Mouse (Mus musculus): Measurements from ENCODE around the gene Srrm3. TPM values are rescaled to one million over a fixed set of nuclear protein-coding genes. Genes with fewer than 3 reads are reported as not detected.

Srrm3 gene
- polyA plus RNA-seq, 1 experiment from 2014 or later, result 90.6 TPM

DNA sequence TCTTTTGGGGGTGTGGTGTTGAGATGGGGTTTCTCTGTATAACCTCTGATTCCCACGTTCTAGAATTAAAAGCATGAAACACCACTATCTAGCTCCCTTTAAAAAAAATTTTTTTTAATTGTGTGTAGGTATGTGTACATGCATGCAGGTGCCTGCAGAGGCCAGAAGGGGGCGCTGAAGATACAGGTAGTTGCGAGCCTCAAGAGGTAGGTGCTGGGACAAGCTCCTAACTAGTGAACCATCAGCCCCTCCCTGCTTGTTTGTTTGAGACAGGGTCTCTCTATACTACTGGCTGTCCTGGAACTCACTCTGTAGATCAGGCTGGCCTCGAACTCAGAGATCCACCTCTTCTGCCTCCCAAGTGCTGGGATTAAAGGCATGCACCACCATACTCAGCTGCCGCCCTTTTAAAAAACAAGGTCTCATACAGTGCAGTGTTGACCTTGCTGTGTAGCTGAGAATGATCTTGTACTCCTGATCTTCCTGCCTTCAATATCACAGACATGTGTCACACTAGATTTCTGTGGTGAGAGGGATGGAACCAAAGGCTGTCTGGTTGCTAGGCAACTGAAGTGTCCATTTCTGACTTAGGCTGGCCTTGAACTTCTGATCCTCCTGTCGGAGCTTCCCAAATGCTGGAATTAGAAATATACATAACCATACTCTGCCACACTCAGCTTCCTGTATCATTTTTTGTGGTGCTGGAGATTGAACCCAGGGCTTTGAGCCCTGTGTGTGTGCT is 94.8 kb downstream of the Srrm3 start:
- 67% methylated on average over 6 of the region's 6 CpGs for WGBS

DNA sequence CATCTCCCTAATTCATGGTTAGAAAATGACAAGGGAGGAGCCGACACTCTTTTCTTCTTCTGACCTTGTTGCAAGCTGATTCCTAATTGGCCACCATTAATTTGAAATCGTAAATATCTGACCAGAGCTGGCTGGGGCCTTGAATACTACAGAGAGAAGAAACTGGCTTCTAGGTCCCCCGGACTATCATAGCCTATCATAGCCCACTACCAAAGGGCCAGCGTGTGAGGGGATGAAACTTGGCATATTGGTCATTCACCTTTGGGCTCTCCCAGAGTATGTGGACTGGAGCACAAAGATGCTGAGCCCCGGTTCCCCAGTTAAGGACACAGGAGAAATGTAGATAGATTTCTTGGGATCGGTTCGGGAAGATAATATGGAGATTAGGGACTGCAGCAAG is 96.4 kb downstream of the Srrm3 start:
- WGBS, result 21% methylated on average over 7 of the region's 7 CpGs
- peak overlapping the region; percentile 88 for H3K27ac ChIP-seq

More for the DNA sequence above, 94.8 kb downstream of the Srrm3 start:
- no peaks in the 10 kb centered on the region for H3K9me3 ChIP-seq
- no peak for ATAC-seq (ENCODE audit: low FRiP score)
- no peak overlapping the region for H3K27ac ChIP-seq
- peaks cover 16% of the 10 kb centered on the region for H3K4me1 ChIP-seq (replicated peaks)
- H3K9ac ChIP-seq, result no peak overlapping the region
- H3K36me3 ChIP-seq, result peaks cover 4% of the 10 kb centered on the region; the same call in 1 of the 2 replicates
- no peaks in the 10 kb centered on the region for H3K27me3 ChIP-seq
- H3K4me3 ChIP-seq, result no peak overlapping the region
- H3K4me2 ChIP-seq, result no peak overlapping the region

GRCm38 (mm10) chr5:135903551-135904151 is 97.0 kb downstream of the Srrm3 start:
- peak; percentile 96 for ATAC-seq (ENCODE audit: low FRiP score)
- H3K4me1 ChIP-seq (replicated peaks), result peaks cover 33% of the 10 kb centered on the region
- H3K4me3 ChIP-seq, result peak overlapping the region; percentile 36
- H3K9me3 ChIP-seq, result no peaks in the 10 kb centered on the region
- peak overlapping the region; percentile 56 for H3K4me2 ChIP-seq
- H3K27ac ChIP-seq, result peak overlapping the region; percentile 88
- WGBS, result under 1% methylated on average over 30 of the region's 30 CpGs
- H3K27me3 ChIP-seq, result no peaks in the 10 kb centered on the region
- peak overlapping the region; percentile 70 for H3K9ac ChIP-seq
- peaks cover 18% of the 10 kb centered on the region for H3K36me3 ChIP-seq

More for the DNA sequence above, 96.4 kb downstream of the Srrm3 start:
- Histone ChIP-seq H3K27me3 (no peaks in the 10 kb centered on the region), H3K4me2 (peak overlapping the region; percentile 56), H3K36me3 (peaks cover 18% of the 10 kb centered on the region), H3K9ac (peak overlapping the region; percentile 70), H3K4me3 (peak overlapping the region; percentile 36), H3K4me1 (replicated peaks) (peaks cover 27% of the 10 kb centered on the region), H3K9me3 (no peaks in the 10 kb centered on the region)
- 0 out of 2 replicates have a peak, but pooled peaks have one; percentile 30 for ATAC-seq (ENCODE audit: low FRiP score)

DNA sequence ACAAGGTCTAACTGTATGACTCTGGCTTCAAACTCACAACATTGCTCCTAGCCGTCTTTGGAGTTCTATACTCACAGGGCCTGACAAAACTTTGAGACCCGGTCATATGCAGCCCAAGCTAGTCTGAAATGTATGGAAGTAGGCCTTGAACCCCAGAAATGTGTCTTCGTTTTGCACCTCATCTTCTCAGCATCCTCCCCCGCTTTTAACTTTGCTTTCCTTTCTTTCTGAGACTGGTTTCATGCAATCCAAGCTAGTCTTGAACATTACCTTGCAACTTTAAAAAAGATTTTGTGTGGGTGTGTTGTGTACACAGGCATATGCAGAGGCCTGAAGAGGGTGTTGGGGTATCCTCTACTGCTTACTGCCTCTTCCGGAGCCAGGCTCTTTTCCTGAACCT is 97.6 kb downstream of the Srrm3 start:
- H3K27ac ChIP-seq, result peak overlapping the region; percentile 88
- no peak overlapping the region for H3K4me3 ChIP-seq
- WGBS, result 62% methylated on average over 5 of the region's 5 CpGs
- ATAC-seq (ENCODE audit: low FRiP score), result 0 out of 2 replicates have a peak, but pooled peaks have one; percentile 19
- H3K4me1 ChIP-seq (replicated peaks), result peaks cover 37% of the 10 kb centered on the region
- peak overlapping the region; percentile 56 for H3K4me2 ChIP-seq
- H3K27me3 ChIP-seq, result no peaks in the 10 kb centered on the region
- no peak overlapping the region for H3K9ac ChIP-seq
- H3K36me3 ChIP-seq, result peaks cover 23% of the 10 kb centered on the region
- H3K9me3 ChIP-seq, result no peaks in the 10 kb centered on the region

GRCm38 (mm10) chr5:135905320-135906225 is 98.9 kb downstream of the Srrm3 start:
- H3K27me3 ChIP-seq, result no peaks in the 10 kb centered on the region
- H3K4me1 ChIP-seq (replicated peaks), result peaks cover 38% of the 10 kb centered on the region
- WGBS, result 64% methylated on average over 8 of the region's 8 CpGs
- no peak overlapping the region for H3K4me2 ChIP-seq
- ATAC-seq (ENCODE audit: low FRiP score), result no peak
- H3K9me3 ChIP-seq, result no peaks in the 10 kb centered on the region
- H3K4me3 ChIP-seq, result no peak overlapping the region
- H3K36me3 ChIP-seq, result peaks cover 36% of the 10 kb centered on the region
- no peak overlapping the region for H3K9ac ChIP-seq
- no peak overlapping the region for H3K27ac ChIP-seq

- no peak for ATAC-seq (ENCODE audit: low FRiP score)
- Histone ChIP-seq H3K4me3 (no peak overlapping the region), H3K4me2 (no peak overlapping the region), H3K9ac (no peak overlapping the region), H3K36me3 (peaks cover 49% of the 10 kb centered on the region), H3K4me1 (replicated peaks) (peaks cover 38% of the 10 kb centered on the region), H3K27ac (no peak overlapping the region), H3K9me3 (no peaks in the 10 kb centered on the region), H3K27me3 (no peaks in the 10 kb centered on the region)
- 89% methylated on average over 4 of the region's 4 CpGs for WGBS
Observed at GRCm38 (mm10) chr5:135906846-135907245, 100.2 kb downstream of the Srrm3 start.

GRCm38 (mm10) chr5:135907256-135907655 is 100.6 kb downstream of the Srrm3 start:
- no peak overlapping the region for H3K9ac ChIP-seq
- no peaks in the 10 kb centered on the region for H3K9me3 ChIP-seq
- peaks cover 52% of the 10 kb centered on the region for H3K36me3 ChIP-seq
- no peak overlapping the region for H3K27ac ChIP-seq
- WGBS, result 85% methylated on average over 13 of the region's 13 CpGs
- no peak overlapping the region for H3K4me3 ChIP-seq
- no peaks in the 10 kb centered on the region for H3K27me3 ChIP-seq
- H3K4me1 ChIP-seq (replicated peaks), result peaks cover 38% of the 10 kb centered on the region
- ATAC-seq (ENCODE audit: low FRiP score), result no peak
- H3K4me2 ChIP-seq, result no peak overlapping the region

GRCm38 (mm10) chr5:135908185-135908584 is 101.5 kb downstream of the Srrm3 start:
- H3K4me1 ChIP-seq (replicated peaks), result peaks cover 38% of the 10 kb centered on the region
- H3K9me3 ChIP-seq, result no peaks in the 10 kb centered on the region
- 79% methylated on average over 12 of the region's 12 CpGs for WGBS
- H3K27ac ChIP-seq, result peak overlapping the region; percentile 35; the same call in 1 of the 2 replicates
- no peak overlapping the region for H3K4me3 ChIP-seq
- H3K27me3 ChIP-seq, result no peaks in the 10 kb centered on the region
- no peak overlapping the region for H3K4me2 ChIP-seq
- peaks cover 62% of the 10 kb centered on the region for H3K36me3 ChIP-seq
- ATAC-seq (ENCODE audit: low FRiP score), result no peak
- H3K9ac ChIP-seq, result no peak overlapping the region

DNA sequence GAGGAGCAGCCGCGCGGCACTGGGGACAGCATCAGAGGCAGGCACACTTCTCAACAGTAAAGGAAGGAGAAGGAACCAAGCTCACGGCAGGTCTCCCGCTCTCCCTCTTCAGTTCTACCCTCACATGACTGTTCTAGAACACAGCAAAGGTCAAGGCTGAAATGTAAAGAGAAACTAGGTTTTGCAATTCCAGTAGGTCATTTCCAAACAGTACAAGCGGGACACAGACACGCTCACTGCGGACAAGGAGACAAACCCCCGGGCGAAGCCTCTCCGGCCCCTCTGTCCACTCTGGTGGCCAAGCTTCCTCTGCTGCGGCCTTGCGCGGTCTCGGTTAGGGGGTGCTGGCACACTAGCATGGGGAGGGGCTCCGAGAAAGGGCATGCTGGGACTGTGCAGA is 102.3 kb downstream of the Srrm3 start:
- H3K27ac ChIP-seq, result no peak overlapping the region
- 95% methylated on average over 16 of the region's 16 CpGs for WGBS
- ATAC-seq (ENCODE audit: low FRiP score), result no peak
- no peaks in the 10 kb centered on the region for H3K9me3 ChIP-seq
- H3K27me3 ChIP-seq, result no peaks in the 10 kb centered on the region
- H3K4me3 ChIP-seq, result no peak overlapping the region
- H3K9ac ChIP-seq, result no peak overlapping the region
- H3K4me2 ChIP-seq, result no peak overlapping the region
- H3K4me1 ChIP-seq (replicated peaks), result peaks cover 38% of the 10 kb centered on the region
- peaks cover 70% of the 10 kb centered on the region for H3K36me3 ChIP-seq

GRCm38 (mm10) chr5:135909646-135910045 is 103.0 kb downstream of the Srrm3 start:
- Histone ChIP-seq H3K9me3 (no peaks in the 10 kb centered on the region), H3K4me2 (no peak overlapping the region), H3K36me3 (peaks cover 74% of the 10 kb centered on the region), H3K27me3 (no peaks in the 10 kb centered on the region), H3K4me1 (replicated peaks) (peaks cover 41% of the 10 kb centered on the region), H3K4me3 (no peak overlapping the region), H3K9ac (no peak overlapping the region), H3K27ac (no peak overlapping the region)
- ATAC-seq (ENCODE audit: low FRiP score), result no peak
- 84% methylated on average over 10 of the region's 10 CpGs for WGBS

DNA sequence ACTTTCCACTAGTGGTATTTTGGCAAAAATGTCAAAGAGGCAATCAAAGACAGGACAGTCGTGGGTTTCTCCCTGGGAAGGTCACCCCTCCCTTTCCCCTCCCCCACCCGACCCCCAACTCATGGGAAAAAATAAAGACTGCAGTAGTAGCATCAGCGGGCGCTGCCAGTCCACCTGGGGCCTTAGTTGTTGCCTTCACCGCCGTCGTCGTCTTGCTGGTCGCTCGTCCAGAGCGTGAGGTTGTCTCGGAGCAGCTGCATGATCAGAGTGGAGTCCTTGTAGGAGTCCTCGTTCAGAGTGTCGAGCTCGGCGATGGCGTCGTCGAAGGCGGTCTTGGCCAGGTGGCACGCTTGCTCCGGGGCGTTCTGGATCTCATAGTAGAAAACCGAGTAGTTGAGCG is 104.1 kb downstream of the Srrm3 start:
- H3K27me3 ChIP-seq, result no peaks in the 10 kb centered on the region
- H3K4me2 ChIP-seq, result no peak overlapping the region
- H3K4me3 ChIP-seq, result no peak overlapping the region
- 89% methylated on average over 25 of the region's 25 CpGs for WGBS
- no peak for ATAC-seq (ENCODE audit: low FRiP score)
- no peak overlapping the region for H3K27ac ChIP-seq
- peaks cover 37% of the 10 kb centered on the region for H3K4me1 ChIP-seq (replicated peaks)
- H3K36me3 ChIP-seq, result peaks cover 76% of the 10 kb centered on the region
- no peaks in the 10 kb centered on the region for H3K9me3 ChIP-seq
- H3K9ac ChIP-seq, result no peak overlapping the region

DNA sequence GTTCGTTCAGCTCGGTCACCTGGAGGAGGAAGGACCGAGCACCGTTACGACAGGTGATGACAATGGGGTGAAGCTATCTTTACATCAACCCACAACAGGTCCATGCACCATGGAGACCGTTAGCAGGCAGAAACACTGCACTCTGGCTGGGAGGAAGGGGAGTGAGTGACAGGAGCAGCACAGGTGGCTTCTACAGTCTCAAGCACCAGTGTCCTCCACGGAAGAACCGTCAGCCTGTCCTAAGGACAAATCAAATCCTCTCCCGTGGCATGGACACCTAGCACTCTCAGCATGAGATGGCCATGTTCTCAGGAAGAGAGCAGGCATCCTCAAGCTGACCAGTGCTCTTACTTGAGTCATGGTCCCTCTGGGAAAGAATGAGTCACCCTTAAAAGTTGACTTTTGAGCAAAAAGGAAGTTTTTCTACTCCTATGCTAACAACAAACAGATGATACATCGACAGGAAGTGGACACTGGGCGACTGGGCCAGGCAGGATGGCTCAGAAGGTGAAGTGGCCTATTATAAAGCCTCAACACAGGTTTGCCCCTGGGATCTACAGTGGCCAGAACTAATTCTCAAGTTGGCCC is 105.0 kb downstream of the Srrm3 start:
- no peak overlapping the region for H3K4me2 ChIP-seq
- H3K27me3 ChIP-seq, result no peaks in the 10 kb centered on the region
- no peaks in the 10 kb centered on the region for H3K9me3 ChIP-seq
- H3K9ac ChIP-seq, result no peak overlapping the region
- peaks cover 82% of the 10 kb centered on the region for H3K36me3 ChIP-seq
- H3K4me3 ChIP-seq, result no peak overlapping the region
- ATAC-seq (ENCODE audit: low FRiP score), result no peak
- no peak overlapping the region for H3K27ac ChIP-seq
- peaks cover 39% of the 10 kb centered on the region for H3K4me1 ChIP-seq (replicated peaks)
- WGBS, result 96% methylated on average over 11 of the region's 11 CpGs
